Mouse (Mus musculus): Measurements from ENCODE around the gene Tcaf1.

The Tcaf1 gene

GRCm38 (mm10) chr6:42709291-42710211, at the start of gene Tcaf1:
Gene Tcaf1, minus strand, starts transcription at chr6:42710088.
- peak; percentile 89 for DNase-seq (ENCODE audit: low read depth, low spot score)

GRCm38 (mm10) chr6:42756104-42756503, 46.2 kb upstream of the Tcaf1 start, which contains the start of gene Olfr38:
Gene Olfr38, plus strand, starts transcription at chr6:42756404.
- DNase-seq (ENCODE audit: low read depth, low spot score) = no peak

- no peak for DNase-seq (ENCODE audit: low read depth, low spot score)
Measured at GRCm38 (mm10) chr6:42747846-42748245, 38.0 kb upstream of the Tcaf1 start.

- DNase-seq (ENCODE audit: low read depth, low spot score) = no peak
Measured at GRCm38 (mm10) chr6:42742303-42742702, 32.4 kb upstream of the Tcaf1 start.

- no peak for DNase-seq (ENCODE audit: low read depth, low spot score)
Measured at GRCm38 (mm10) chr6:42739071-42739470, 29.2 kb upstream of the Tcaf1 start, which contains the start of gene Olfr453. Gene Olfr453, plus strand, starts transcription at chr6:42739371.

GRCm38 (mm10) chr6:42717973-42718372, 8.1 kb upstream of the Tcaf1 start:
- no peak for DNase-seq (ENCODE audit: low read depth, low spot score)

GRCm38 (mm10) chr6:42714668-42715067, 4.8 kb upstream of the Tcaf1 start:
- no peak for DNase-seq (ENCODE audit: low read depth, low spot score)

- DNase-seq (ENCODE audit: low read depth, low spot score) = peak; percentile 82
Measured at GRCm38 (mm10) chr6:42692517-42693190, 17.2 kb downstream of the Tcaf1 start.

GRCm38 (mm10) chr6:42692154-42692516, 17.8 kb downstream of the Tcaf1 start:
- DNase-seq (ENCODE audit: low read depth, low spot score) = peak; percentile 70

- no peak for DNase-seq (ENCODE audit: low read depth, low spot score)
Measured at GRCm38 (mm10) chr6:42689761-42690160, 20.1 kb downstream of the Tcaf1 start.

- no peak for DNase-seq (ENCODE audit: low read depth, low spot score)
Measured at GRCm38 (mm10) chr6:42687907-42688306, 22.0 kb downstream of the Tcaf1 start.

- no peak for DNase-seq (ENCODE audit: low read depth, low spot score)
Measured at GRCm38 (mm10) chr6:42680077-42680476, 29.8 kb downstream of the Tcaf1 start.

- DNase-seq (ENCODE audit: low read depth, low spot score) = no peak
Measured at GRCm38 (mm10) chr6:42676011-42676410, 33.9 kb downstream of the Tcaf1 start.

- no peak for DNase-seq (ENCODE audit: low read depth, low spot score)
Measured at GRCm38 (mm10) chr6:42671767-42672166, 38.1 kb downstream of the Tcaf1 start.

- DNase-seq (ENCODE audit: low read depth, low spot score) = no peak
Measured at GRCm38 (mm10) chr6:42667722-42668121, 42.2 kb downstream of the Tcaf1 start.

GRCm38 (mm10) chr6:42661739-42662138, 48.1 kb downstream of the Tcaf1 start:
- DNase-seq (ENCODE audit: low read depth, low spot score) = no peak

GRCm38 (mm10) chr6:42644912-42645549, 64.9 kb downstream of the Tcaf1 start, which contains the start of gene Tcaf2:
Gene Tcaf2, minus strand, starts transcription at chr6:42645254.
- peak; percentile 24 for DNase-seq (ENCODE audit: low read depth, low spot score)

- DNase-seq (ENCODE audit: low read depth, low spot score) = no peak
Measured at GRCm38 (mm10) chr6:42634393-42634792, 75.5 kb downstream of the Tcaf1 start.

- no peak for DNase-seq (ENCODE audit: low read depth, low spot score)
Measured at GRCm38 (mm10) chr6:42631395-42631794, 78.5 kb downstream of the Tcaf1 start.

All from brain, embryonic 18.5 days (tissue).